In genomic region chr10:102835814-102836213, GRCm38 (mm10) we compare ENCODE assay signal across 13 mouse cellular contexts.
A peak's percentile ranks its signal among the peaks of the same experiment; 100 is the strongest.
DNase-seq lines count a peak whose midpoint lies in the region; ATAC-seq and TF ChIP-seq lines count a peak whose summit lies in the region.
"Had no signal": no experiment of that assay in that cellular context is flagged by ENCODE, and none has a peak within 500 bp of the region (broad histone marks: within the 10 kb centered on the region; RNA-seq: fewer than 3 reads in every experiment).

No protein-coding gene starts in this region.

- no peaks in the 10 kb centered on the region for H3K4me1 ChIP-seq in kidney, postnatal 0 days (replicated peaks; ENCODE audit: insufficient read depth, low read length)
- H3K4me1 ChIP-seq in ES-Bruce4 (ENCODE audit: control insufficient read depth, insufficient read depth, low read length): no peaks in the 10 kb centered on the region
- no peaks in the 10 kb centered on the region for H3K4me1 ChIP-seq in neural tube, embryonic 15.5 days
- H3K4me1 ChIP-seq: hindbrain, embryonic 15.5 days; neural tube, embryonic 12.5 days had no signal

- TF ChIP-seq EP300 in ES-Bruce4 (IDR thresholded peaks at IDR 0.05; ENCODE audit: insufficient read depth, low read depth, low read length): no peak

- TF ChIP-seq POLR2A in ES-Bruce4 (IDR thresholded peaks at IDR 0.05; ENCODE audit: insufficient read depth, low read length): no peak

- H3K36me3 ChIP-seq in kidney, postnatal 0 days (ENCODE audit: insufficient read depth, low read length): no peaks in the 10 kb centered on the region
- no peaks in the 10 kb centered on the region for H3K36me3 ChIP-seq in ES-Bruce4 (ENCODE audit: control insufficient read depth, insufficient read depth, low read length, poor library complexity, severe bottlenecking)
- H3K36me3 ChIP-seq in neural tube, embryonic 15.5 days: no peaks in the 10 kb centered on the region
- H3K36me3 ChIP-seq: hindbrain, embryonic 15.5 days; neural tube, embryonic 12.5 days had no signal

- H3K9me3 ChIP-seq in kidney, postnatal 0 days (replicated peaks; ENCODE audit: low read length): no peaks in the 10 kb centered on the region
- H3K9me3 ChIP-seq in ES-Bruce4 (replicated peaks; ENCODE audit: control insufficient read depth, insufficient read depth, low read length, poor library complexity, severe bottlenecking): no peaks in the 10 kb centered on the region
- no peaks in the 10 kb centered on the region for H3K9me3 ChIP-seq in neural tube, embryonic 15.5 days (replicated peaks)
- H3K9me3 ChIP-seq: hindbrain, embryonic 15.5 days; neural tube, embryonic 12.5 days had no signal

- no peak overlapping the region for H3K4me3 ChIP-seq in kidney, postnatal 0 days (replicated peaks; ENCODE audit: low read depth, low read length)
- no peak overlapping the region for H3K4me3 ChIP-seq in ES-Bruce4 (ENCODE audit: low read depth, low read length)
- H3K4me3 ChIP-seq in neural tube, embryonic 15.5 days (replicated peaks): no peak overlapping the region
- H3K4me3 ChIP-seq: hindbrain, embryonic 15.5 days; neural tube, embryonic 12.5 days had no signal

- ATAC-seq in CD4-positive, CD25-positive, alpha-beta regulatory T cell, adult 4 months: no peak
- ATAC-seq in kidney, postnatal 0 days (replicated peaks; ENCODE audit: low FRiP score, low read depth): no peak
- no peak for ATAC-seq in neural tube, embryonic 15.5 days (ENCODE audit: low FRiP score)

- H3K27ac ChIP-seq in kidney, postnatal 0 days: no peak overlapping the region
- no peak overlapping the region for H3K27ac ChIP-seq in ES-Bruce4 (ENCODE audit: insufficient read depth, low read length)
- H3K27ac ChIP-seq in neural tube, embryonic 15.5 days (replicated peaks): no peak overlapping the region
- H3K27ac ChIP-seq: hindbrain, embryonic 15.5 days; neural tube, embryonic 12.5 days had no signal

- DNase-seq in CD4-positive, CD25-positive, alpha-beta regulatory T cell, adult 2 months (ENCODE audit: low read depth, low spot score): peak; percentile 1
- DNase-seq in kidney, postnatal 0 days (ENCODE audit: low spot score): peak; percentile 39
- no peak for DNase-seq in kidney, adult 11 months
- peak; percentile 11 for DNase-seq in embryo, embryonic 11 days
- no peak for DNase-seq in adrenal gland, postnatal 25 days
- DNase-seq: gastrocnemius, postnatal 14 days; layer of hippocampus, postnatal 36 days; spleen, adult 18-20 months had no signal

- H3K4me2 ChIP-seq in kidney, postnatal 0 days (ENCODE audit: low read length): no peak overlapping the region
- no peak overlapping the region for H3K4me2 ChIP-seq in neural tube, embryonic 15.5 days
- H3K4me2 ChIP-seq: hindbrain, embryonic 15.5 days; neural tube, embryonic 12.5 days had no signal

- H3K9ac ChIP-seq in kidney, postnatal 0 days (ENCODE audit: low read depth, low read length): no peak overlapping the region
- no peak overlapping the region for H3K9ac ChIP-seq in ES-Bruce4 (ENCODE audit: low read depth, poor library complexity, severe bottlenecking)
- H3K9ac ChIP-seq in neural tube, embryonic 15.5 days (replicated peaks): no peak overlapping the region
- H3K9ac ChIP-seq: hindbrain, embryonic 15.5 days; neural tube, embryonic 12.5 days had no signal

- 24% methylated on average over 1 of the region's 1 CpGs for WGBS in kidney, postnatal 0 days
- WGBS in neural tube, embryonic 15.5 days: 44% methylated on average over 1 of the region's 1 CpGs

- TF ChIP-seq CTCF in kidney, postnatal 0 days (IDR thresholded peaks at IDR 0.05; ENCODE audit: low read depth): peak; percentile 70
- peak; percentile 8 for TF ChIP-seq CTCF in ES-Bruce4 (IDR thresholded peaks at IDR 0.05; ENCODE audit: low read depth, low read length)

- H3K27me3 ChIP-seq in kidney, postnatal 0 days (ENCODE audit: insufficient read depth, low read length): no peaks in the 10 kb centered on the region
- no peaks in the 10 kb centered on the region for H3K27me3 ChIP-seq in ES-Bruce4 (ENCODE audit: control insufficient read depth, insufficient read depth, low read length, poor library complexity, severe bottlenecking)
- H3K27me3 ChIP-seq in neural tube, embryonic 15.5 days (replicated peaks): no peaks in the 10 kb centered on the region
- H3K27me3 ChIP-seq: hindbrain, embryonic 15.5 days; neural tube, embryonic 12.5 days had no signal

Comparison
In these comparisons a context has a peak if more than half of its experiments do, and no peak if none do; other contexts are left out.
1. DNase-seq: peak in CD4-positive, CD25-positive, alpha-beta regulatory T cell, adult 2 months (single experiment), kidney, postnatal 0 days (single experiment) and embryo, embryonic 11 days (single experiment); none in kidney, adult 11 months (single experiment) and adrenal gland, postnatal 25 days (single experiment).